Mouse (Mus musculus): ENCODE results near the gene Vmn1r31.

Vmn1r31 gene

DNA sequence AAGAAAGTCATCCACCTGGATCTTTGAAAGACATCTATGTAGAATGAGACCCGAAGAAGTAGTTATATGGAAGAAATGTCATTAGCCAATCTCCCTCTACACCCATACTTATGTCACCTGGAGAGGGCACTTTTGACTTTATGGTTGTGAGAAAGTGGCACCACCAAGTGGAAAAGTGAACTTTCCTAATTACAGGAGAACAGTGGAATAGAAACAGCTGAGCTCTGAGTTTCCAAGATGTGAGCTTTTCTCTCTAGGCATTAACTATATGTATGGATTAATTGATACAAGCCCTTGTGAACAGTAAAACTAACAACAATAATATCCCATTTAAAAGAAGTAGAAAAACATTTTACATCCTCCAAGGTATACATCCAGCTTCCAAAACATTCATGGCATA lies at the start of gene Vmn1r31:
Gene Vmn1r31, minus strand, starts transcription at position 101 of the 400 bp plus-strand sequence.
- no peak for DNase-seq (ENCODE audit: low spot score)

DNA sequence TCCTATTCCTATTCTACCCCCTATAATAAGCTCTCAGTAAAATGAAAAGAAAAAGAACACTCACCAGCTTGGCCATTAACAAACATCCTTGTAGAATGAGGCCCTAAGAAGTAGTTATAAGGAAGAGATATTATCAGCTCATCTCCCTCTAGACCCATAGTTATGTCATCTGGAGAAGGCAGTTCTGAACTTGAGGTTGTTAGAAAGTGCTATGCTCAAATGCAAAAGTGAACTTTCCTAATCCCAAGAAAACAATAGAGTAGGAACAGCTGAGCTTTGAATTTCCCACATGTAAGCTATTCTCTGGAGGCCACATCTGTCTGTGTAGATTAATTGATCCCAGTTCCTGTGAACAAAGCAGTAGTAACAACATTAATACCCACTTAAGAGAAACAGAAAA lies 31.8 kb downstream of the Vmn1r31 start, which contains the start of gene Vmn1r30:
Gene Vmn1r30, minus strand, starts transcription at position 101 of the 400 bp plus-strand sequence.
- DNase-seq (ENCODE audit: low spot score): no peak

Measured in c-Kit-positive CD71-positive TER-119-positive erythroid progenitor cells, embryonic 14.5 days (primary cell).